Mouse (Mus musculus) midbrain, embryonic 10.5 days (tissue): ENCODE results near the gene Vcl. TPM values are rescaled to one million over a fixed set of nuclear protein-coding genes. Genes with fewer than 3 reads are reported as not detected.

Source experiments
- DNase-seq: peaks from one replicate; pipeline ENCODE4 v3.0.0-alpha.2; 2017; ENCODE audit warnings: low spot score
- H3K27ac ChIP-seq: fragments of 300-500 bp; sonication (generic); replicated peaks from 2 replicates; pipeline ENCODE4 v1.5.1; 2016; ENCODE audit warnings: mild to moderate bottlenecking
- H3K27me3 ChIP-seq: fragments of 300-500 bp; sonication (generic); 2 replicates; pipeline ENCODE4 v1.6.1; 2016; ENCODE audit warnings: low read depth, mild to moderate bottlenecking; ENCODE audit not compliant: poor library complexity, severe bottlenecking
- H3K36me3 ChIP-seq: fragments of 300-500 bp; sonication (generic); 2 replicates; pipeline ENCODE4 v1.6.1; 2016; ENCODE audit warnings: mild to moderate bottlenecking, moderate library complexity
- H3K4me1 ChIP-seq: fragments of 300-500 bp; sonication (generic); 2 replicates; pipeline ENCODE4 v1.6.1; 2016
- H3K4me3 ChIP-seq: fragments of 300-500 bp; sonication (generic); 2 replicates; pipeline ENCODE4 v1.5.1; 2016; ENCODE audit warnings: mild to moderate bottlenecking, moderate library complexity
- H3K9me3 ChIP-seq: fragments of 300-500 bp; sonication (generic); replicated peaks from 2 replicates; pipeline ENCODE4 v1.6.1; 2016; ENCODE audit warnings: mild to moderate bottlenecking
- WGBS: fragments of 180-500 bp; shearing (Covaris S2); methylation state at CpG from one replicate; pipeline ENCODE4 v1.1.7; 2016; 5-methylcytosine and 5-hydroxymethylcytosine counted together
- polyA plus RNA-seq: library from polyadenylated mRNA; unstranded; fragments of >200 nt; fragmentation: Nextera tagmentation; extraction: Ambion mirVana; gene quantifications from 2 replicates; pipeline ENCODE4 v1.2.1, GENCODE M21; 2016

The Vcl gene
- polyA plus RNA-seq, 1 experiment from 2014 or later = 30.1 TPM

DNA sequence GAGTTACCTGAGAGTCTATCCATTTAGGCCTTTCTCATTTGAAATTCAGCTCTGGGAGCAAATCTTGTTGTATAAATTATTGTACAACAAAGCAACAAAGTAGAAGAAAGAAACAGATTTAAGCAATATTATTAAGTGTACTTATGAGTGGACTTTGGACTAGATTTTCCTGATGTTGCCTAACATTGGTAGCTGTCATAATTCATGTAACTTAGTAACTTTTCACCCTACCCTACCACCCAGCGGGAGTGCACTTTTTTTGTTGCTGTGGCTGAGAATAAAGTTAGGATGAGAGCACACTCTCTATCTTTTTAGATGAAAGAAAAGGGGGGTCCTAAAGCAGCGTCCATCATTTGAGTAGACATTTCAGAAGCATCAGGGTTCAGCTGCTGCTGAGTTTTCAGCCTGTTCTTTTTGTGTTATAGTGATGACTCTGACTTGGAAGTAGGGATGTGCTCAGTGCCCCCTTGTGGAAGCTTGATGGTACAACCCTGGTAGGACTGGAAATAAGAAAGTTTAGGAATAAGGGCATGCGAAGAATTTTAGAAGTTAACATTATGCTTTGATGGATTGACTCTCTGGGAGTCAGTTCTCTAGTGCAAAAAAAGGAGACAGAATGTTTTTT is 64.0 kb downstream of the Vcl start:
- no peak overlapping the region for H3K27ac ChIP-seq
- H3K9me3 ChIP-seq = no peaks in the 10 kb centered on the region
- no peaks in the 10 kb centered on the region for H3K4me1 ChIP-seq
- H3K36me3 ChIP-seq = peaks cover 11% of the 10 kb centered on the region
- H3K4me3 ChIP-seq = no peak overlapping the region
- 61% methylated on average over 3 of the region's 3 CpGs for WGBS
- H3K27me3 ChIP-seq = no peaks in the 10 kb centered on the region
- peak; percentile 38 for DNase-seq

DNA sequence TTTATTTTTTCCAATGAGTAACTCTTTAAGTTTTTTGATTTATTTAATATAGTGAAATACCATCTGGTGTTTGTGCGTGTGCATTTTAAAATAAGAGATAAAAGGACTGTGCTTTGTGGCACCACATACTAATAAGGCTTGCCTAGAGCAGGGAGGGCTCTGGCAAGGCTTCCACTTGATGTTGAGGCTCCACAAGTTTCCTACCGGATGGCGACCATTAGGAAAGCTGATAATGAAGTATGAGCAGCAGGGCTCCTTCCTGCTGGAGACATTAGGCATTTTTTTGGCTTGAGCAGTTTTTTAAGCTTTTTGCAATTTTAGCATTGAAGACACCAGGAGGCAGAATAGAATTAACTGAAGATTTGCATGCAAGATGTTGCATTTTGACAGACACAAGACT is 65.3 kb downstream of the Vcl start:
- Histone ChIP-seq H3K4me3 (no peak overlapping the region), H3K4me1 (no peaks in the 10 kb centered on the region), H3K9me3 (no peaks in the 10 kb centered on the region), H3K27ac (no peak overlapping the region), H3K36me3 (peaks cover 11% of the 10 kb centered on the region), H3K27me3 (no peaks in the 10 kb centered on the region)
- 89% methylated on average over 3 of the region's 3 CpGs for WGBS
- no peak for DNase-seq

DNA sequence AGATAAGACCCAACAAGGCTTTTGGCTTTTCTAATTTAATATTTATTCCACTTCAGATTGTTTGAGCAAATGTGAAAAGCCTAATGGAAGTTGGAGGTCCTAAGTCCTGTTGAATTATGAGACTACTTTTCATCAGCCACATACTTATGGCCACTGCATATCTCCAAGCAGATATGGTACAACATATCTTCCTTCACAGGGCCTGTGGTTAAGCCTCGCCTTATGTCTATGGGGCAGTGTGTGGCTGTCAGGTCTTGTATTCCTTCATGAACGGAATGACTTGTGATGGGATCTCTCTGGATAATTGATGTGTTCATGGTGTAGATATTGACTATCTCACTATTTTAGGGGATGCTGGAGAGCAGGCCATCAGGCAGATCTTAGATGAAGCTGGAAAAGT is 66.3 kb downstream of the Vcl start:
- Histone ChIP-seq H3K36me3 (peaks cover 11% of the 10 kb centered on the region), H3K27ac (no peak overlapping the region), H3K4me3 (no peak overlapping the region), H3K9me3 (no peaks in the 10 kb centered on the region), H3K4me1 (no peaks in the 10 kb centered on the region), H3K27me3 (no peaks in the 10 kb centered on the region)
- DNase-seq = no peak
- WGBS = 91% methylated on average over 2 of the region's 2 CpGs

DNA sequence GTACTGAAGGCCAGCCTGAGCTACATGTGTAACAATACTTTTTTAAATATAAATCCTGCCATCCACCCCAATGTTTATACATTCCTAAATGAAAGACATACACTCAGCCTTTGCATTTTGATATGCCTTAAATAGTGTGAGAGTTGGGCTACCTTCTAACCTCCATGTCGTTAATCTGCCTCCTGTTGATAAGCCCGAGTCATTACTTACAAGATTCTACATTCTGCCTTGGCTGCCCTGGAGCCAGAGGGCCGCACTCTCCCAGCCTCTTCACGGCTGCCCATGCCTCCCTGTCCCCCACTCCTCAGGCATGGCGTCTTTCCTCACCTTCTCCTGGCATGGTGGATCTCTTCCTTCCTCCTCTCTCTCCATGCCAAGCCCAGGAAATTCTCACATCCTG is 67.2 kb downstream of the Vcl start:
- DNase-seq = no peak
- H3K27me3 ChIP-seq = no peaks in the 10 kb centered on the region
- 74% methylated on average over 5 of the region's 5 CpGs for WGBS

DNA sequence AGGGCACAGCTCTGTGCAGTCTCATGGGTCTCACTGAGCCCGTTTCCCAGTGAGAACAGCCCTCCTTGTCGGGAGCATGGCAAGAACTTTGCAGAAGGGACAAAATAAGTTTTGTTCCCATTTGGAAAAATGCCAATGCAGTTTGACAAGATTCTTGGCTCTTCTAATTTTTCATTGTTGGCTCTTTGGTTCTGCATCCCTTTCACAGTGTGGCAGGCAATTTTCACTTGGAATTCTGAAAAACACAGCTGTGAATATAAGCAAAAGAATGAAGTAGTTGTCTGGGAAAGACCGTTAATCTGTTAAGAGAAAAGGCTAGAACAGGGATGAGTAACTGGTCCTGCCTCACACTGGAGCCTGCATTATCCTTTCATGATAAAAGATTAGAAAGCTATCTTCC is 68.3 kb downstream of the Vcl start:
- H3K27ac ChIP-seq = no peak overlapping the region
- H3K4me1 ChIP-seq = no peaks in the 10 kb centered on the region
- no peaks in the 10 kb centered on the region for H3K9me3 ChIP-seq
- no peak for DNase-seq
- H3K27me3 ChIP-seq = no peaks in the 10 kb centered on the region
- no peak overlapping the region for H3K4me3 ChIP-seq
- 84% methylated on average over 3 of the region's 3 CpGs for WGBS
- 0 out of 2 replicates have a peak, but pooled peaks cover 5% of the 10 kb centered on the region for H3K36me3 ChIP-seq

More for the DNA sequence above, 67.2 kb downstream of the Vcl start:
- Histone ChIP-seq H3K9me3 (no peaks in the 10 kb centered on the region), H3K4me1 (no peaks in the 10 kb centered on the region), H3K36me3 (peaks cover 13% of the 10 kb centered on the region), H3K27ac (no peak overlapping the region), H3K4me3 (no peak overlapping the region)

DNA sequence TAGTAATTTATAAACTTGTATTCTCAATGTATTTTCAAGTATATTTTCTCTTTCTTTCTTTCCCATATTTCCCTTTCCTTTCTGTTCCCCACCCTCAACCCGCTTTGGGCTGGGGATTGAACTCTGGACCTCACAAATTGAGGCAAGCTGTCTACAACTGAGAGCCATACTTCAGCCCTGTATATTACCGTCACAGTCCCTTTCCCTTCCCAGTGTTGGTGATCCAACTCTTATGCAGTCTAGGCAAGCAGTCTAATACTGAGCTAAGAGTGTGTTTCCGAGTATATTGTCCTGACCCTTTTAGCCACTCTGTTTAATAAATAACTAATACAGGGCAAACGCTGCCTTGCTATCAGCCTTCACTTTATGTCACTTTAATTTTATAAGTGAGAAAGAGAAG is 70.4 kb downstream of the Vcl start:
- H3K4me1 ChIP-seq = no peaks in the 10 kb centered on the region
- no peak overlapping the region for H3K27ac ChIP-seq
- no peaks in the 10 kb centered on the region for H3K9me3 ChIP-seq
- no peak overlapping the region for H3K4me3 ChIP-seq
- peaks cover 11% of the 10 kb centered on the region; the same call in 1 of the 2 replicates for H3K36me3 ChIP-seq
- no peak for DNase-seq
- 83% methylated on average over 4 of the region's 4 CpGs for WGBS
- no peaks in the 10 kb centered on the region for H3K27me3 ChIP-seq

DNA sequence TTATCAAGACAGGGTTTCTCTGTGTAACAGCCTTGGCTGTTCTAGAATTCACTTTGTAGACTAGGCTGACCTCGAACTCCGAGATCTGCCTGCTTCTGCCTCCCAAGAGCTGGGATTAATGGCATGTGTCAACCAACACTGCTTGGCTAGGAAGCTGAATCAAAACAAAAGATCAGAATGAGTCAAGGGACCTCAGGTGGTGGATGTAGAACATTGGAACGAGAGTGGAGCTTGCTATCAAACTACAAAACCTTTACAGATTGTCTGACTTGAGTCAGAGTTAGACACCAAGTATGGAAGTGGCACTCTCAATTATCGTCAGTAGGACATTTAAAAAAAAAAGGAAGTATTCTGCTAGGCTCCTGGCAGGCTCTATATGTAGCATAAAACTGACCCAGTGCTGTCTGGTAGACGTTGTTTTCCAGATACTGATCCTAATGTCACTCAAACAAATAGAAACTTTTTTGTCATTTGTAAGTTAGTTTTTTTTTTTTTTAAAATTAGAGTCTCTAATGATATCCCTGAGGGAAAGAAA is 84.7 kb downstream of the Vcl start:
- Histone ChIP-seq H3K9me3 (no peaks in the 10 kb centered on the region), H3K27ac (no peak overlapping the region), H3K4me1 (no peaks in the 10 kb centered on the region), H3K4me3 (no peak overlapping the region), H3K36me3 (peaks cover 30% of the 10 kb centered on the region), H3K27me3 (no peaks in the 10 kb centered on the region)
- no peak for DNase-seq
- 91% methylated on average over 5 of the region's 5 CpGs for WGBS

DNA sequence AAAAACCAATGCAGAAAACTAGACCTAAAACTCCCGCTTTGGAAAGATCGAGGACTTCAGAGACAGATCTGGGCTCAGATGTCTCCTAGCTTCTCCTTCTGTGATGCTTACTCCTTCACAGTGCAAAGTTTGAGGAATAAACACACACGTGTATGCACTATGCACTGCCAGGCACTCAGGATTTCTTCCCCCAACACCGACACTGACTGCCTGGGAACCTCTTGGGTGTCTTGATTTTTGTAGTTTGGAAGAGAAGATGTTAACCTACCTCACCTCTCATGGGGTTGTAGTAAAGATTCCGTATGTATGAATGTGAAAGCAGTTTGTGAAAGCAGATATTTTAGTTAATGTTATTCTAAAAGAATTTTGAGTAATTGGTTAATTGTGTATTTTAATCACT is 88.7 kb downstream of the Vcl start:
- no peaks in the 10 kb centered on the region for H3K4me1 ChIP-seq
- H3K27ac ChIP-seq = no peak overlapping the region
- no peaks in the 10 kb centered on the region for H3K9me3 ChIP-seq
- 91% methylated on average over 5 of the region's 5 CpGs for WGBS
- H3K36me3 ChIP-seq = peaks cover 47% of the 10 kb centered on the region
- H3K4me3 ChIP-seq = no peak overlapping the region
- DNase-seq = no peak
- H3K27me3 ChIP-seq = no peaks in the 10 kb centered on the region

DNA sequence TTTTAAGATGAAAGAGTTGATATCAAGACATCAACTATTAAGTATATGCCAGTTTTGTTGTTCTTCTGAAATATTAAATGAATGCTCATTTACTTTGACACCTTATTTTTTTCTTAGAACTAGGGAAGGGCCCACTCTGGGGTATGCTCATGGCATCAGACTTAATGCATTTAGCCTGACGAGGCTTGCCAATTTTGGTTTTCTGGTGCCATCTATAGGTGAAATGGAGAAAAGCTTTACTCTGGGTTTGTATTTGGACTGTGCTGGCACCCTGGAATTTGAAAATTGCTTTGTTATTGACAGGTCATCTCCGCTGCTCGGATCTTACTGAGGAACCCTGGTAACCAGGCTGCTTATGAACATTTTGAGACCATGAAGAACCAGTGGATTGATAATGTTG is 89.8 kb downstream of the Vcl start:
- Histone ChIP-seq H3K9me3 (no peaks in the 10 kb centered on the region), H3K4me1 (no peaks in the 10 kb centered on the region), H3K27ac (no peak overlapping the region), H3K4me3 (no peak overlapping the region), H3K36me3 (peaks cover 49% of the 10 kb centered on the region), H3K27me3 (no peaks in the 10 kb centered on the region)
- no peak for DNase-seq
- WGBS = 54% methylated on average over 3 of the region's 3 CpGs

DNA sequence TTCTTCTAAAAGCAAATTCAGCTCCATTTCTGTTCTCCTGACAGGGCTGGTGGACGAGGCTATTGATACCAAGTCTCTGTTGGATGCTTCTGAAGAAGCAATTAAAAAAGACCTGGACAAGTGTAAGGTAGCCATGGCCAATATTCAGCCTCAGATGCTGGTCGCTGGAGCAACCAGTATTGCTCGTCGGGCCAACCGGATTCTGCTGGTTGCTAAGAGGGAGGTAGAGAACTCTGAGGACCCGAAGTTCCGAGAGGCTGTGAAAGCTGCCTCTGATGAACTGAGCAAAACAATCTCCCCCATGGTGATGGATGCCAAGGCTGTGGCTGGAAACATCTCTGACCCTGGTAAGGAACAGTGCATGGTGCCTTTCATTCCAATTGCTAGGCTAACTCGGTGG is 91.2 kb downstream of the Vcl start:
- 95% methylated on average over 8 of the region's 8 CpGs for WGBS
- Histone ChIP-seq H3K9me3 (no peaks in the 10 kb centered on the region), H3K4me3 (no peak overlapping the region), H3K27me3 (no peaks in the 10 kb centered on the region), H3K36me3 (peaks cover 61% of the 10 kb centered on the region), H3K27ac (no peak overlapping the region), H3K4me1 (no peaks in the 10 kb centered on the region)
- no peak for DNase-seq

DNA sequence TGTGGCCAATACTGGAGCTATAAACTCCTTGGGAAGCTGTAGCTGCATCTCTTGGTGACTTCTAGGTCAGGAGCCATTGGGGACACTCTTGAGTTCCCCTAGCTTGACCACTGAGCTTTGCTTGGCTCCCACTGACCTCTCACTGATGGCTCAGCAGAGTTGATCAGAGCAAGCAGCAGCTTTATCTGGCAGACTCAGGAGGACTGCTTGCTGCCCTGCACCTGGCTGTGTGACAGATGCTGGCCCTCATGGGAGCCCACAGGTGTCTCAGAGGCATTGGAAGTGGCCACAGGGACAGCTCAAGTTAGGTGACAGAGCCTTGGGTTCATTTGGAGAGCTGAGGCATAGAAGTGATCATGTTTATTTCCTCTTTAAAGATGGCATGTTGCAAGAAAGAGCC is 98.3 kb downstream of the Vcl start:
- Histone ChIP-seq H3K9me3 (no peaks in the 10 kb centered on the region), H3K27me3 (no peaks in the 10 kb centered on the region), H3K4me1 (0 out of 2 replicates have a peak, but pooled peaks cover 2% of the 10 kb centered on the region), H3K36me3 (peaks cover 79% of the 10 kb centered on the region), H3K4me3 (no peak overlapping the region), H3K27ac (no peak overlapping the region)
- no peak for DNase-seq

DNA sequence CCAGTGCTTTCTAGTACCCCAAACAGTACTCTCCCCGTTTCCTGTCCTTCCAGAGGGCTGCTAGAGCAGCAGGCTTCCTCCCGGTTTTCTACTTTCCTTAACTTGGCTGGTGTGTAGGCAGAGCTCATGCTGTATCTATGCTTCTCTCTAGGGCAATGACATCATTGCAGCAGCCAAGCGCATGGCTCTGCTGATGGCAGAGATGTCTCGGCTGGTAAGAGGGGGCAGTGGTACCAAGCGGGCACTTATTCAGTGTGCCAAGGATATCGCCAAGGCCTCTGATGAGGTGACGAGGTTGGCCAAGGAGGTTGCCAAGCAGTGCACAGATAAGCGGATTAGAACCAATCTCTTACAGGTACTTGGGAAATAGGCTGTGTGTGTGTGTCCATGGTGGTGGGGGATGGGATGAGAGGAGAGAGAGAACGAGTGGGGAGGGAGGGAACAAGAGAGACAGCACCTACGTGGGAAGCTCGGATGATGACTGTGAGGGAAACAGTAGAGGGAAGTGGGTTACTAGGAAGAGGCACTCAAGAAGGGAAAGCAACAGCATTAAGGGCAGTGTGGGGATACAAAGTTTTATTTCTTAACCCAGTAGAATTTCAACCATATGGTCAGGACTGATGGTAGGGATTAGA is 99.9 kb downstream of the Vcl start:
- Histone ChIP-seq H3K4me3 (no peak overlapping the region), H3K9me3 (no peaks in the 10 kb centered on the region), H3K27me3 (no peaks in the 10 kb centered on the region), H3K27ac (no peak overlapping the region), H3K4me1 (0 out of 2 replicates have a peak, but pooled peaks cover 2% of the 10 kb centered on the region), H3K36me3 (peaks cover 88% of the 10 kb centered on the region)
- DNase-seq = no peak
- WGBS = 92% methylated on average over 11 of the region's 11 CpGs

DNA sequence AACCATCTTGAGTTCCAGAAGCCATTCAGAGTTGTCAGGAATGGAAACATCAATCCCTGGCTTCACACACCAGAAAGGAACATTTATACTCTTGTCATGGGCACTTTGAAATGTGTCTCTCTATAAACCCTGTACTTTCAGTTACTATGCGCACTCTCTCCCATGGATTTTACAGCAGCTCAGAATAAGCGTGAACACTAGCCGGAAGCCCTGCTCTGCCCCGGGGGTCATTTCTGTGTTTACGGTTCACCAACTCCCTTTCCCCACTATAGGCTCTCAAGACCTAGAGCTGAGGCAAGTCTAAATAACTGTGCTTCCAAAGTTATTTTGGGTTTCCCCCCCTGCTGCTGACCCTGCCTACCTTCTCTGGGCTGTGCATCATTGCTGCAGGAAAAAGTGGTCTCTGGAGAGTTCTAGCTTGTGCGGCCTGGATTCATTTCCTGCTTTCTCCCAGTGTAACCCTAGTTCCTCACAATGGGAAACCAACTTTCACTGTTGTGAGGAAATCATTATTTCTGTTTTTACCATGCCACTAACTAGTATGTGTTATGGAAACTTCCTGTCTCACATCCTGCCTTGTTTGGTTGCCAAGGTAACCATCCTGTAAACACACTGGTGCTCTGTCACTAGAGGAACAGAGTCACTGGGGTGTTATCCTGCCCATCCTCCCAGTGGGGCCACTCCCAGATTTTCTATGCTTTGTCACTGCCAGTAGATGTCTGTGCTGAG is 102.7 kb downstream of the Vcl start:
- H3K4me1 ChIP-seq = 0 out of 2 replicates have a peak, but pooled peaks cover 2% of the 10 kb centered on the region
- no peaks in the 10 kb centered on the region for H3K9me3 ChIP-seq
- WGBS = 79% methylated on average over 6 of the region's 6 CpGs
- no peaks in the 10 kb centered on the region for H3K27me3 ChIP-seq
- no peak for DNase-seq
- no peak overlapping the region for H3K4me3 ChIP-seq
- no peak overlapping the region for H3K27ac ChIP-seq
- peaks cover 88% of the 10 kb centered on the region for H3K36me3 ChIP-seq
